Mouse (Mus musculus) layer of hippocampus, adult 8-10 months (tissue): ENCODE data around the gene Asb6. TPM values are rescaled to one million over a fixed set of nuclear protein-coding genes. Genes with fewer than 3 reads are reported as not detected.

Source experiments
- DNase-seq, 2 experiments: peaks; one replicate each; pipeline ENCODE4 v3.0.0; 2022; ENCODE audit warnings: low spot score in 2 of 2
- total RNA-seq, 4 experiments: library from RNA; stranded (reverse); gene quantifications; 2 replicates each; pipeline ENCODE4 v1.2.4; 2022

Asb6 gene
- total RNA-seq, 4 experiments from 2014 or later: 35.2 to 39.2 (median 37.5) TPM

- DNase-seq: no peak
These were observed 4.4 kb upstream of the Asb6 start, which contains the start of gene Prrx2 for GRCm38 (mm10) chr2:30834373-30835022. TSS of gene Prrx2 (plus strand) at chr2:30834972.

- DNase-seq: no peak
These were observed 3.5 kb upstream of the Asb6 start for GRCm38 (mm10) chr2:30833644-30834043.

GRCm38 (mm10) chr2:30829315-30829714 is 818 bp downstream of the Asb6 start:
- no peak for DNase-seq

- peak; percentile 86 to 95 for DNase-seq
These were observed 2.2 kb downstream of the Asb6 start for GRCm38 (mm10) chr2:30827749-30828475.

- DNase-seq: peak in 1 of 2 experiments; percentile 52
These were observed 3.0 kb downstream of the Asb6 start for GRCm38 (mm10) chr2:30826825-30827748.

GRCm38 (mm10) chr2:30823385-30824153 is 6.6 kb downstream of the Asb6 start:
- DNase-seq: peak in 1 of 2 experiments; percentile 59

- DNase-seq: no peak
These were observed 7.7 kb downstream of the Asb6 start for GRCm38 (mm10) chr2:30822460-30822859.

- no peak for DNase-seq
These were observed 9.1 kb downstream of the Asb6 start for GRCm38 (mm10) chr2:30821073-30821472.

- no peak for DNase-seq
These were observed 10.3 kb downstream of the Asb6 start for GRCm38 (mm10) chr2:30819873-30820272.

- DNase-seq: no peak
These were observed 13.8 kb downstream of the Asb6 start for GRCm38 (mm10) chr2:30816383-30816782.

- no peak for DNase-seq
These were observed 19.6 kb downstream of the Asb6 start for GRCm38 (mm10) chr2:30810573-30810972.

GRCm38 (mm10) chr2:30809503-30809902 is 20.6 kb downstream of the Asb6 start:
- DNase-seq: no peak

GRCm38 (mm10) chr2:30808296-30808655 is 21.9 kb downstream of the Asb6 start:
- no peak for DNase-seq

- DNase-seq: peak; percentile 98 to 99
These were observed 22.4 kb downstream of the Asb6 start, which contains the start of gene Ntmt1 for GRCm38 (mm10) chr2:30807648-30808295. TSS of gene Ntmt1 (plus strand) at chr2:30807826.

GRCm38 (mm10) chr2:30807147-30807647 is 22.9 kb downstream of the Asb6 start:
- DNase-seq: no peak

- no peak for DNase-seq
These were observed 24.1 kb downstream of the Asb6 start for GRCm38 (mm10) chr2:30805983-30806382.

- DNase-seq: no peak
These were observed 26.5 kb downstream of the Asb6 start, which contains the start of gene 1700001O22Rik for GRCm38 (mm10) chr2:30803604-30804003. TSS of gene 1700001O22Rik (minus strand) at chr2:30803661.

- DNase-seq: no peak
These were observed 28.9 kb downstream of the Asb6 start for GRCm38 (mm10) chr2:30801067-30801852.

- no peak for DNase-seq
These were observed 29.5 kb downstream of the Asb6 start for GRCm38 (mm10) chr2:30800671-30801066.
